Mouse (Mus musculus): ENCODE data around the gene Gpr174. TPM values are rescaled to one million over a fixed set of nuclear protein-coding genes. Genes with fewer than 3 reads are reported as not detected.
"Not testable (repeated sequence)": the region's sequence is repeated elsewhere in the genome, so short reads cannot be mapped to it uniquely, and the experiment has no call there.

The Gpr174 gene
- polyA plus RNA-seq, 1 experiment from 2014 or later, result 0.09 TPM

GRCm38 (mm10) chrX:107297861-107298260 lies 42.2 kb downstream of the Gpr174 start:
- H3K9ac ChIP-seq (replicated peaks; ENCODE audit: low read depth, low read length); H3K4me1 ChIP-seq (replicated peaks; ENCODE audit: control insufficient read depth, insufficient read depth, low read length); H3K9me3 ChIP-seq (ENCODE audit: control insufficient read depth, low read length); ATAC-seq; H3K27ac ChIP-seq (ENCODE audit: low read length); H3K36me3 ChIP-seq (ENCODE audit: control insufficient read depth, insufficient read depth); H3K27me3 ChIP-seq (replicated peaks; ENCODE audit: control insufficient read depth, insufficient read depth, low read length); H3K4me3 ChIP-seq (replicated peaks; ENCODE audit: low read length); H3K4me2 ChIP-seq (ENCODE audit: low read length): not testable (repeated sequence)
- 86% methylated on average over 6 of the region's 6 CpGs for WGBS

GRCm38 (mm10) chrX:107298761-107299160 lies 43.1 kb downstream of the Gpr174 start:
- H3K27me3 ChIP-seq (replicated peaks; ENCODE audit: control insufficient read depth, insufficient read depth, low read length), result no peaks in the 10 kb centered on the region
- no peak overlapping the region for H3K4me2 ChIP-seq (ENCODE audit: low read length)
- ATAC-seq, result no peak
- H3K27ac ChIP-seq (ENCODE audit: low read length), result no peak overlapping the region
- no peak overlapping the region for H3K9ac ChIP-seq (replicated peaks; ENCODE audit: low read depth, low read length)
- no peak overlapping the region for H3K4me3 ChIP-seq (replicated peaks; ENCODE audit: low read length)
- H3K36me3 ChIP-seq (ENCODE audit: control insufficient read depth, insufficient read depth), result no peaks in the 10 kb centered on the region
- H3K4me1 ChIP-seq (replicated peaks; ENCODE audit: control insufficient read depth, insufficient read depth, low read length), result no peaks in the 10 kb centered on the region
- no peaks in the 10 kb centered on the region for H3K9me3 ChIP-seq (ENCODE audit: control insufficient read depth, low read length)

- no peaks in the 10 kb centered on the region for H3K9me3 ChIP-seq (ENCODE audit: control insufficient read depth, low read length)
- no peak overlapping the region for H3K4me2 ChIP-seq (ENCODE audit: low read length)
- ATAC-seq, result no peak
- H3K36me3 ChIP-seq (ENCODE audit: control insufficient read depth, insufficient read depth), result no peaks in the 10 kb centered on the region
- no peak overlapping the region for H3K9ac ChIP-seq (replicated peaks; ENCODE audit: low read depth, low read length)
- no peaks in the 10 kb centered on the region for H3K27me3 ChIP-seq (replicated peaks; ENCODE audit: control insufficient read depth, insufficient read depth, low read length)
- H3K27ac ChIP-seq (ENCODE audit: low read length), result no peak overlapping the region
- H3K4me3 ChIP-seq (replicated peaks; ENCODE audit: low read length), result no peak overlapping the region
- no peaks in the 10 kb centered on the region for H3K4me1 ChIP-seq (replicated peaks; ENCODE audit: control insufficient read depth, insufficient read depth, low read length)
Measured at GRCm38 (mm10) chrX:107306492-107306891, 50.8 kb downstream of the Gpr174 start.

- no peak overlapping the region for H3K27ac ChIP-seq (ENCODE audit: low read length)
- no peaks in the 10 kb centered on the region for H3K27me3 ChIP-seq (replicated peaks; ENCODE audit: control insufficient read depth, insufficient read depth, low read length)
- no peaks in the 10 kb centered on the region for H3K9me3 ChIP-seq (ENCODE audit: control insufficient read depth, low read length)
- H3K9ac ChIP-seq (replicated peaks; ENCODE audit: low read depth, low read length), result no peak overlapping the region
- no peak overlapping the region for H3K4me2 ChIP-seq (ENCODE audit: low read length)
- H3K4me1 ChIP-seq (replicated peaks; ENCODE audit: control insufficient read depth, insufficient read depth, low read length), result no peaks in the 10 kb centered on the region
- H3K4me3 ChIP-seq (replicated peaks; ENCODE audit: low read length), result no peak overlapping the region
- WGBS, result 75% methylated on average over 5 of the region's 5 CpGs
- ATAC-seq, result no peak
- no peaks in the 10 kb centered on the region for H3K36me3 ChIP-seq (ENCODE audit: control insufficient read depth, insufficient read depth)
Measured at GRCm38 (mm10) chrX:107312533-107312932, 56.9 kb downstream of the Gpr174 start.

GRCm38 (mm10) chrX:107325697-107326381 lies 70.2 kb downstream of the Gpr174 start:
- no peak overlapping the region for H3K9ac ChIP-seq (replicated peaks; ENCODE audit: low read depth, low read length)
- 96% methylated on average over 8 of the region's 8 CpGs for WGBS
- no peak for ATAC-seq

GRCm38 (mm10) chrX:107329849-107330248 lies 74.2 kb downstream of the Gpr174 start:
- Histone ChIP-seq H3K27ac (ENCODE audit: low read length) (no peak overlapping the region), H3K27me3 (replicated peaks; ENCODE audit: control insufficient read depth, insufficient read depth, low read length) (no peaks in the 10 kb centered on the region), H3K9ac (replicated peaks; ENCODE audit: low read depth, low read length) (no peak overlapping the region), H3K4me3 (replicated peaks; ENCODE audit: low read length) (no peak overlapping the region), H3K36me3 (ENCODE audit: control insufficient read depth, insufficient read depth) (no peaks in the 10 kb centered on the region), H3K4me2 (ENCODE audit: low read length) (no peak overlapping the region), H3K9me3 (ENCODE audit: control insufficient read depth, low read length) (no peaks in the 10 kb centered on the region), H3K4me1 (replicated peaks; ENCODE audit: control insufficient read depth, insufficient read depth, low read length) (no peaks in the 10 kb centered on the region)
- no peak for ATAC-seq
- 83% methylated on average over 3 of the region's 3 CpGs for WGBS

More at GRCm38 (mm10) chrX:107325697-107326381, 70.2 kb downstream of the Gpr174 start:
- Histone ChIP-seq H3K9me3 (ENCODE audit: control insufficient read depth, low read length) (no peaks in the 10 kb centered on the region), H3K36me3 (ENCODE audit: control insufficient read depth, insufficient read depth) (no peaks in the 10 kb centered on the region), H3K4me2 (ENCODE audit: low read length) (no peak overlapping the region), H3K4me1 (replicated peaks; ENCODE audit: control insufficient read depth, insufficient read depth, low read length) (no peaks in the 10 kb centered on the region), H3K4me3 (replicated peaks; ENCODE audit: low read length) (no peak overlapping the region), H3K27ac (ENCODE audit: low read length) (no peak overlapping the region), H3K27me3 (replicated peaks; ENCODE audit: control insufficient read depth, insufficient read depth, low read length) (no peaks in the 10 kb centered on the region)

- no peak for ATAC-seq
- Histone ChIP-seq H3K27ac (ENCODE audit: low read length) (no peak overlapping the region), H3K9me3 (ENCODE audit: control insufficient read depth, low read length) (no peaks in the 10 kb centered on the region), H3K4me2 (ENCODE audit: low read length) (no peak overlapping the region), H3K27me3 (replicated peaks; ENCODE audit: control insufficient read depth, insufficient read depth, low read length) (no peaks in the 10 kb centered on the region), H3K4me1 (replicated peaks; ENCODE audit: control insufficient read depth, insufficient read depth, low read length) (no peaks in the 10 kb centered on the region), H3K4me3 (replicated peaks; ENCODE audit: low read length) (no peak overlapping the region), H3K36me3 (ENCODE audit: control insufficient read depth, insufficient read depth) (no peaks in the 10 kb centered on the region), H3K9ac (replicated peaks; ENCODE audit: low read depth, low read length) (no peak overlapping the region)
- WGBS, result 100% methylated on average over 1 of the region's 1 CpGs
Measured at GRCm38 (mm10) chrX:107336609-107337008, 80.9 kb downstream of the Gpr174 start.

- Histone ChIP-seq H3K36me3 (ENCODE audit: control insufficient read depth, insufficient read depth) (no peaks in the 10 kb centered on the region), H3K9me3 (ENCODE audit: control insufficient read depth, low read length) (no peaks in the 10 kb centered on the region), H3K27me3 (replicated peaks; ENCODE audit: control insufficient read depth, insufficient read depth, low read length) (no peaks in the 10 kb centered on the region), H3K4me3 (replicated peaks; ENCODE audit: low read length) (no peak overlapping the region), H3K9ac (replicated peaks; ENCODE audit: low read depth, low read length) (no peak overlapping the region), H3K27ac (ENCODE audit: low read length) (no peak overlapping the region), H3K4me2 (ENCODE audit: low read length) (no peak overlapping the region), H3K4me1 (replicated peaks; ENCODE audit: control insufficient read depth, insufficient read depth, low read length) (no peaks in the 10 kb centered on the region)
- ATAC-seq, result no peak
- 69% methylated on average over 3 of the region's 3 CpGs for WGBS
Measured at GRCm38 (mm10) chrX:107341980-107342379, 86.3 kb downstream of the Gpr174 start.

All from forebrain, embryonic 16.5 days (tissue).